Mouse (Mus musculus): Measurements from ENCODE around the gene Rock2. TPM values are rescaled to one million over a fixed set of nuclear protein-coding genes. Genes with fewer than 3 reads are reported as not detected.

Gene Rock2
- total and polyA plus RNA-seq, 3 experiments: 11.2 to 80.2 (median 78.0) TPM

- Histone ChIP-seq H3K4me1 (ENCODE audit: control insufficient read depth, insufficient read depth, low read length) (peaks cover 1% of the 10 kb centered on the region), H3K9ac (ENCODE audit: low read depth, low read length) (peak overlapping the region; percentile 71; the same call in 1 of the 2 replicates), H3K27ac (no peak overlapping the region; the same call in 1 of the 2 replicates), H3K27me3 (ENCODE audit: control insufficient read depth, insufficient read depth, low read length) (no peaks in the 10 kb centered on the region), H3K36me3 (ENCODE audit: control insufficient read depth, insufficient read depth, low read length) (no peaks in the 10 kb centered on the region), H3K79me2 (replicated peaks; ENCODE audit: control insufficient read depth, insufficient read depth, low read length) (no peaks in the 10 kb centered on the region), H3K4me3 (peak overlapping the region; percentile 62)
- TF ChIP-seq CTCF (IDR thresholded peaks at IDR 0.05) (no peak), POLR2A (IDR thresholded peaks at IDR 0.05; ENCODE audit: insufficient read depth, low read depth, low read length) (no peak), EP300 (IDR thresholded peaks at IDR 0.05; ENCODE audit: insufficient read depth, low read depth, low read length) (no peak)
- peak in 1 of 2 experiments; percentile 24 for DNase-seq
- WGBS: 6% methylated on average over 10 of the region's 10 CpGs
- intact Hi-C loops (cut with DNase I): no loop called here
These were observed 104.5 kb downstream of the Rock2 start for GRCm38 (mm10) chr12:16999146-16999545.

GRCm38 (mm10) chr12:16999739-17000497 lies 105.2 kb downstream of the Rock2 start, which contains the start of gene Pqlc3:
Gene Pqlc3, minus strand, starts transcription at chr12:17000408.
- Histone ChIP-seq H3K27me3 (ENCODE audit: control insufficient read depth, insufficient read depth, low read length) (no peaks in the 10 kb centered on the region), H3K4me1 (ENCODE audit: control insufficient read depth, insufficient read depth, low read length) (peaks cover 1% of the 10 kb centered on the region), H3K36me3 (ENCODE audit: control insufficient read depth, insufficient read depth, low read length) (no peaks in the 10 kb centered on the region), H3K27ac (peak within 1 kb of the TSS; percentile 64), H3K79me2 (replicated peaks; ENCODE audit: control insufficient read depth, insufficient read depth, low read length) (no peaks in the 10 kb centered on the region), H3K4me3 (peak within 1 kb of the TSS; percentile 62), H3K9ac (ENCODE audit: low read depth, low read length) (peak within 1 kb of the TSS; percentile 71)
- TF ChIP-seq POLR2A (IDR thresholded peaks at IDR 0.05; ENCODE audit: insufficient read depth, low read depth, low read length) (peak; percentile 61), CTCF (IDR thresholded peaks at IDR 0.05) (no peak)
- peak; percentile 89 to 93 for DNase-seq
- intact Hi-C loops (cut with DNase I): no loop called here
- WGBS: under 1% methylated on average over 57 of the region's 57 CpGs

DNA sequence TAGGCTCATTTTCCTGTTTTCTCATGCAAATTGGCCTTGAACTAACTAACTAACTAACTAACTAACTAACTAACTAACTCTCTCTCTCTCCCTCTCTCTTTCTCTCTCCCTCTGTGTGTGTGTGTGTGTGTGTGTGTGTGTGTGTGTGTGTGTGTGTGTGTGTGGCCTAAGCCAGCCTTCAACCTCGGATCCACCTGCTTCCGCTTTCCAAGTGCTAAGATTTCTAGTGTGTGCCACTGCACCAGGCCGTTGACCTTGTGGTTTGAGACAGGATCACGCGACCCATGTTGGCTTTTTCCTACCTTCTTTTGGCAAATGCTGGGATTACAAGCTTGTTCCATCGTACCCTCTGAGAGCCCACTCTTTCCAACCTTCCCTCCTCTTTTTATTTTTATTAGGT lies 105.9 kb downstream of the Rock2 start:
- Histone ChIP-seq H3K27ac (no peak overlapping the region), H3K36me3 (ENCODE audit: control insufficient read depth, insufficient read depth, low read length) (no peaks in the 10 kb centered on the region), H3K79me2 (replicated peaks; ENCODE audit: control insufficient read depth, insufficient read depth, low read length) (no peaks in the 10 kb centered on the region), H3K4me1 (ENCODE audit: control insufficient read depth, insufficient read depth, low read length) (peaks cover 1% of the 10 kb centered on the region), H3K9ac (ENCODE audit: low read depth, low read length) (no peak overlapping the region; the same call in 1 of the 2 replicates), H3K27me3 (ENCODE audit: control insufficient read depth, insufficient read depth, low read length) (no peaks in the 10 kb centered on the region), H3K4me3 (no peak overlapping the region)
- 46% methylated on average over 6 of the region's 6 CpGs for WGBS
- no peak for TF ChIP-seq CTCF (IDR thresholded peaks at IDR 0.05)
- no peak for TF ChIP-seq POLR2A (IDR thresholded peaks at IDR 0.05; ENCODE audit: insufficient read depth, low read depth, low read length)
- TF ChIP-seq EP300 (IDR thresholded peaks at IDR 0.05; ENCODE audit: insufficient read depth, low read depth, low read length): no peak
- intact Hi-C loops (cut with DNase I): no loop called here
- peak; percentile 21 to 29 for DNase-seq

DNA sequence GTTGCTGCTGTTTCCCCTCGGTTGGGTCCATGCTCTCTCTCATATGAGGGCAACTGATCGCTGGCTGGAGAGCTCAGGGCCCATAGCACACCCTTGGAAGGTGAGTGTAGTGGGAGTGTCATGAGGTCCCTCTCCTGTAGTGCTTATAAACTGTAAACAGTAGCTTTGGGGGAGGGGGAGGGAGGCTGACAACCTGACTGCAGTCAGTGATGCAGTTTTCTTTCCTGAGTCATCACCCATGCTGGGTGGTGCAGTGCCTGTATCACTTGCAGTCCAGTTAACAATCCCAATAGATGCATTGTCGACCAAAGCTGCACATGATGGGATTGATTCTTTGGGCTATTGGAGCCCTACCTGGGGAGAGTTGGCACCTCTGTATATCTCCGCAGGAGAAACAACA lies 106.5 kb downstream of the Rock2 start:
- no peak for TF ChIP-seq CTCF (IDR thresholded peaks at IDR 0.05)
- TF ChIP-seq EP300 (IDR thresholded peaks at IDR 0.05; ENCODE audit: insufficient read depth, low read depth, low read length): no peak
- no peak for TF ChIP-seq POLR2A (IDR thresholded peaks at IDR 0.05; ENCODE audit: insufficient read depth, low read depth, low read length)
- Histone ChIP-seq H3K79me2 (replicated peaks; ENCODE audit: control insufficient read depth, insufficient read depth, low read length) (no peaks in the 10 kb centered on the region), H3K4me1 (ENCODE audit: control insufficient read depth, insufficient read depth, low read length) (peaks cover 1% of the 10 kb centered on the region), H3K36me3 (ENCODE audit: control insufficient read depth, insufficient read depth, low read length) (no peaks in the 10 kb centered on the region), H3K4me3 (no peak overlapping the region), H3K27me3 (ENCODE audit: control insufficient read depth, insufficient read depth, low read length) (no peaks in the 10 kb centered on the region), H3K9ac (ENCODE audit: low read depth, low read length) (no peak overlapping the region), H3K27ac (no peak overlapping the region)
- WGBS: 46% methylated on average over 4 of the region's 4 CpGs
- intact Hi-C loops (cut with DNase I): no loop called here
- DNase-seq: peak in 1 of 2 experiments; percentile 10

GRCm38 (mm10) chr12:17009466-17009865 lies 114.8 kb downstream of the Rock2 start:
- intact Hi-C loops (cut with DNase I): no loop called here
- WGBS: 97% methylated on average over 6 of the region's 6 CpGs
- Histone ChIP-seq H3K36me3 (ENCODE audit: control insufficient read depth, insufficient read depth, low read length) (no peaks in the 10 kb centered on the region), H3K9ac (ENCODE audit: low read depth, low read length) (no peak overlapping the region), H3K79me2 (replicated peaks; ENCODE audit: control insufficient read depth, insufficient read depth, low read length) (no peaks in the 10 kb centered on the region), H3K27me3 (ENCODE audit: control insufficient read depth, insufficient read depth, low read length) (peaks cover 1% of the 10 kb centered on the region; the same call in 1 of the 2 replicates), H3K4me3 (no peak overlapping the region), H3K27ac (no peak overlapping the region), H3K4me1 (ENCODE audit: control insufficient read depth, insufficient read depth, low read length) (no peaks in the 10 kb centered on the region)
- DNase-seq: no peak
- peak; percentile 25 for TF ChIP-seq CTCF (IDR thresholded peaks at IDR 0.05)
- TF ChIP-seq POLR2A (IDR thresholded peaks at IDR 0.05; ENCODE audit: insufficient read depth, low read depth, low read length): no peak
